ENCODE assay signal across 26 mouse cellular contexts in the genomic region with DNA sequence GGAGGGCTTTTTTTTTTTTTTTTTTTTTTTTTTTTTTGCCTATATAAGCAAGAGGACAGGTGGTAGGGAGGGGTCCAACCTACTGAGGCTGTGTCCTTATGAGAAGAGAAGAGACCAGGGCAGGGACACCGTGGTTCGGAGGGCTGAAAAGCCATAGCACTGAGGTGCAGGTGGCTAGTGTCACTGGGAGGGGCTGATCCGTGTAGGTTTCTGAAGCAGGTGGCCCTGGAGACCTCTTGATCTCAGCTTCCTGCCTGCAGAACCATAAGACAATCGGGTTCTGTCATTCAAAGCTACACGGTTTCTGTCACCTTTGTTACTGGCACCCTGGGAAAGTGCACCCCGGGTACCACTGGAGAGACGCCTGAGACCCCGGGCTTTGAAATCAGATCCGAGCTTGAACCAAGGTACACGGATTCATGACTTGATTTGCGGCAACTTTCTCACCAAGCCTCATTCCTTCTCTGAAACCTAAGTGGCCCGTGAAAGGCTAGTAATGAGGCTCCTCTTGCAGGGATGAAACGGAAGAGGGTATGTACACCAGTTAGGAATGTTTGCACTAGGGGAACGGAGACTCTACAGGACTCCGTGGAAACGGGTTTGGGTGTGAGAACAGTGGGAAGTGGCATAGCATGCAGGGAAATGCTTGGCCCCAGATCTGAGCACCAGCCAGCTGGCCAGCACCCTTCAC. TPM values are rescaled to one million over a fixed set of nuclear protein-coding genes. Genes with fewer than 3 reads are reported as not detected.
DNase-seq lines count a peak whose midpoint lies in the region; ATAC-seq lines count a peak whose summit lies in the region.
"Had no signal": no experiment of that assay in that cellular context is flagged by ENCODE, and none has a peak within 500 bp of the region (broad histone marks: within the 10 kb centered on the region; RNA-seq: fewer than 3 reads in every experiment).

No protein-coding gene starts in this region.

- peaks cover 5% of the 10 kb centered on the region; the same call in 1 of the 2 replicates for H3K9me3 ChIP-seq in kidney, embryonic 14.5 days (ENCODE audit: control insufficient read depth, low read length)
- no peaks in the 10 kb centered on the region for H3K9me3 ChIP-seq in lung, embryonic 15.5 days
- no peaks in the 10 kb centered on the region for H3K9me3 ChIP-seq in embryonic facial prominence, embryonic 14.5 days (ENCODE audit: control insufficient read depth, low read length)
- H3K9me3 ChIP-seq: embryonic facial prominence, embryonic 13.5 days; G1E; heart, embryonic 15.5 days; liver, embryonic 15.5 days; neural tube, embryonic 15.5 days; stomach, embryonic 15.5 days had no signal

- H3K4me2 ChIP-seq in kidney, embryonic 14.5 days (replicated peaks; ENCODE audit: low read depth, low read length) = no peak overlapping the region
- peak overlapping the region; percentile 22; the same call in 1 of the 2 replicates for H3K4me2 ChIP-seq in lung, embryonic 15.5 days
- no peak overlapping the region for H3K4me2 ChIP-seq in embryonic facial prominence, embryonic 14.5 days (ENCODE audit: low read depth, low read length)
- H3K4me2 ChIP-seq: embryonic facial prominence, embryonic 13.5 days; forebrain, embryonic 13.5 days; heart, embryonic 15.5 days; liver, embryonic 15.5 days; neural tube, embryonic 15.5 days; stomach, embryonic 15.5 days had no signal

- ATAC-seq in kidney, embryonic 14.5 days (ENCODE audit: low FRiP score, low TSS enrichment) = peak; percentile 65
- ATAC-seq in lung, embryonic 15.5 days (ENCODE audit: borderline replicate concordance, extremely low read depth, low FRiP score, low TSS enrichment) = peak; percentile 61; the same call in 1 of the 2 replicates
- ATAC-seq in embryonic facial prominence, embryonic 14.5 days (ENCODE audit: low read depth) = peak; percentile 79
- ATAC-seq: forebrain, embryonic 13.5 days; hindbrain, embryonic 16.5 days had no signal

- WGBS in kidney, embryonic 14.5 days = 22% methylated on average over 16 of the region's 16 CpGs
- WGBS in lung, embryonic 15.5 days = 48% methylated on average over 16 of the region's 16 CpGs
- 63% methylated on average over 16 of the region's 16 CpGs for WGBS in embryonic facial prominence, embryonic 14.5 days

- no peaks in the 10 kb centered on the region for H3K27me3 ChIP-seq in kidney, embryonic 14.5 days (ENCODE audit: control insufficient read depth, insufficient read depth, low read length)
- no peaks in the 10 kb centered on the region for H3K27me3 ChIP-seq in lung, embryonic 15.5 days
- no peaks in the 10 kb centered on the region for H3K27me3 ChIP-seq in embryonic facial prominence, embryonic 14.5 days (replicated peaks; ENCODE audit: control insufficient read depth, insufficient read depth, low read length)
- H3K27me3 ChIP-seq: embryonic facial prominence, embryonic 13.5 days; forebrain, embryonic 13.5 days; heart, embryonic 15.5 days; liver, embryonic 15.5 days; neural tube, embryonic 15.5 days; stomach, embryonic 15.5 days had no signal

- DNase-seq in kidney, postnatal 36 days = no peak
- DNase-seq in lung, postnatal 14 days = no peak
- DNase-seq in embryonic facial prominence, embryonic 14.5 days (ENCODE audit: low spot score) = peak; percentile 70
- DNase-seq in thymus, postnatal 0 days (ENCODE audit: low spot score) = peak; percentile 70
- DNase-seq in cerebellum, postnatal 36 days = no peak
- no peak for DNase-seq in layer of hippocampus, postnatal 14 days (ENCODE audit: low spot score in 2 of 2)
- DNase-seq: adrenal gland, postnatal 10 days; cerebellum, adult 8-10 months; cerebellum, postnatal 25 days; gastrocnemius, postnatal 10 days; kidney, adult 2 months; liver; midbrain, embryonic 14.5 days; retina, postnatal 1 day; right cerebral cortex, postnatal 25 days had no signal

- H3K27ac ChIP-seq in kidney, embryonic 14.5 days (ENCODE audit: low read depth, low read length) = 0 out of 2 replicates have a peak overlapping the region, but pooled peaks have one; percentile 5
- H3K27ac ChIP-seq in lung, embryonic 15.5 days = peak overlapping the region; percentile 74
- H3K27ac ChIP-seq in embryonic facial prominence, embryonic 14.5 days (replicated peaks; ENCODE audit: low read depth, low read length) = no peak overlapping the region
- H3K27ac ChIP-seq: embryonic facial prominence, embryonic 13.5 days; forebrain, embryonic 13.5 days; heart, embryonic 15.5 days; liver, embryonic 15.5 days; macrophage; neural tube, embryonic 15.5 days; stomach, embryonic 15.5 days had no signal

- no peaks in the 10 kb centered on the region for H3K36me3 ChIP-seq in kidney, embryonic 14.5 days (ENCODE audit: control insufficient read depth, insufficient read depth, low read length)
- no peaks in the 10 kb centered on the region for H3K36me3 ChIP-seq in lung, embryonic 15.5 days
- no peaks in the 10 kb centered on the region for H3K36me3 ChIP-seq in embryonic facial prominence, embryonic 14.5 days (ENCODE audit: control insufficient read depth, insufficient read depth, low read length)
- H3K36me3 ChIP-seq: embryonic facial prominence, embryonic 13.5 days; G1E; heart, embryonic 15.5 days; liver, embryonic 15.5 days; neural tube, embryonic 15.5 days; stomach, embryonic 15.5 days had no signal

- no peaks in the 10 kb centered on the region for H3K4me1 ChIP-seq in kidney, embryonic 14.5 days (ENCODE audit: control insufficient read depth, insufficient read depth, low read length)
- peaks cover 4% of the 10 kb centered on the region; the same call in 1 of the 2 replicates for H3K4me1 ChIP-seq in lung, embryonic 15.5 days
- no peaks in the 10 kb centered on the region for H3K4me1 ChIP-seq in embryonic facial prominence, embryonic 14.5 days (ENCODE audit: control insufficient read depth, insufficient read depth, low read length)
- H3K4me1 ChIP-seq: forebrain, embryonic 13.5 days; liver, embryonic 15.5 days; neural tube, embryonic 15.5 days; stomach, embryonic 15.5 days had no signal

- H3K4me3 ChIP-seq in kidney, embryonic 14.5 days (ENCODE audit: low read length) = no peak overlapping the region
- no peak overlapping the region for H3K4me3 ChIP-seq in lung, embryonic 15.5 days
- no peak overlapping the region for H3K4me3 ChIP-seq in embryonic facial prominence, embryonic 14.5 days (ENCODE audit: low read depth, low read length)
- H3K4me3 ChIP-seq: embryonic facial prominence, embryonic 13.5 days; forebrain, embryonic 13.5 days; heart, embryonic 15.5 days; liver, embryonic 15.5 days; neural tube, embryonic 15.5 days; stomach, embryonic 15.5 days had no signal

- H3K9ac ChIP-seq in kidney, embryonic 14.5 days (ENCODE audit: low read depth, low read length) = no peak overlapping the region
- H3K9ac ChIP-seq in lung, embryonic 15.5 days = no peak overlapping the region
- H3K9ac ChIP-seq in embryonic facial prominence, embryonic 14.5 days (ENCODE audit: low read depth, low read length) = no peak overlapping the region
- H3K9ac ChIP-seq: embryonic facial prominence, embryonic 13.5 days; forebrain, embryonic 13.5 days; heart, embryonic 15.5 days; liver, embryonic 15.5 days; neural tube, embryonic 15.5 days; stomach, embryonic 15.5 days had no signal

RNA-seq across cellular contexts. Expression of a gene that starts 29.8 kb away (rescaled TPM):
- polyA plus RNA-seq in kidney, embryonic 14.5 days (2014; fragmentation: Nextera tagmentation; extraction: Ambion mirVana) = 3.3 and 6.3 TPM in 2 replicates
- polyA plus RNA-seq in lung, embryonic 15.5 days (2015; fragmentation: Nextera tagmentation; extraction: Ambion mirVana) = 2.7 and 3.0 TPM in 2 replicates
- 3.2 and 3.5 TPM in 2 replicates for polyA plus RNA-seq in embryonic facial prominence, embryonic 14.5 days (2014; fragmentation: Nextera tagmentation; extraction: Ambion mirVana)
- polyA plus RNA-seq in thymus, postnatal 0 days (2015; fragmentation: Nextera tagmentation; extraction: Ambion mirVana) = 3.0 and 3.1 TPM in 2 replicates
- 1 to 10 TPM; 4.0 to 4.7 TPM for total RNA-seq in layer of hippocampus, postnatal 14 days (2021)

Comparison
In these comparisons a context has a peak if more than half of its experiments do, and no peak if none do; other contexts are left out.
1. DNase-seq: peak in embryonic facial prominence, embryonic 14.5 days (single experiment) and thymus, postnatal 0 days (single experiment); none in kidney, postnatal 36 days (0 of 2), lung, postnatal 14 days (single experiment), cerebellum, postnatal 36 days (0 of 2) and layer of hippocampus, postnatal 14 days (0 of 2).
2. Peak in every context shown above with its lines, with median percentiles within 50 percentile points of each other: ATAC-seq.